Mouse (Mus musculus): ENCODE results near the gene Foxq1. TPM values are rescaled to one million over a fixed set of nuclear protein-coding genes. Genes with fewer than 3 reads are reported as not detected.

Gene Foxq1
- total RNA-seq, 2 experiments from 2014 or later = not detected

- DNase-seq (ENCODE audit: low spot score in 2 of 2) = no peak
Measured at GRCm38 (mm10) chr13:31567617-31568294, 11.8 kb downstream of the Foxq1 start.

- no peak for DNase-seq (ENCODE audit: low spot score in 2 of 2)
Measured at GRCm38 (mm10) chr13:31572806-31573508, 17.0 kb downstream of the Foxq1 start.

GRCm38 (mm10) chr13:31574627-31575026 lies 18.7 kb downstream of the Foxq1 start:
- DNase-seq (ENCODE audit: low spot score in 2 of 2) = no peak

GRCm38 (mm10) chr13:31576696-31577095 lies 20.8 kb downstream of the Foxq1 start:
- DNase-seq (ENCODE audit: low spot score in 2 of 2) = no peak

GRCm38 (mm10) chr13:31577576-31577975 lies 21.6 kb downstream of the Foxq1 start:
- DNase-seq (ENCODE audit: low spot score in 2 of 2) = no peak

GRCm38 (mm10) chr13:31578389-31578788 lies 22.5 kb downstream of the Foxq1 start:
- no peak for DNase-seq (ENCODE audit: low spot score in 2 of 2)

GRCm38 (mm10) chr13:31579866-31580265 lies 23.9 kb downstream of the Foxq1 start:
- no peak for DNase-seq (ENCODE audit: low spot score in 2 of 2)

GRCm38 (mm10) chr13:31587341-31587740 lies 31.4 kb downstream of the Foxq1 start:
- no peak for DNase-seq (ENCODE audit: low spot score in 2 of 2)

- DNase-seq (ENCODE audit: low spot score in 2 of 2) = no peak
Measured at GRCm38 (mm10) chr13:31599576-31599975, 43.6 kb downstream of the Foxq1 start.

GRCm38 (mm10) chr13:31603964-31604363 lies 48.0 kb downstream of the Foxq1 start:
- DNase-seq (ENCODE audit: low spot score in 2 of 2) = no peak

Other genes starting within 250 kb of the Foxq1 start
- gene A530084C06Rik, start 3.2 kb downstream of the Foxq1 start, total RNA-seq (2021) = not detected
- gene Foxf2, start 69.7 kb downstream of the Foxq1 start, total RNA-seq (2021) = under 1 TPM; 0.21 to 0.29 TPM

Data from gastrocnemius, postnatal 4 days (tissue).